Mouse (Mus musculus) hematopoietic multipotent progenitor cell, adult 10-12 weeks (in vitro differentiated cells): ENCODE data around the gene Ctdnep1. TPM values are rescaled to one million over a fixed set of nuclear protein-coding genes. Genes with fewer than 3 reads are reported as not detected.

Experiments
- polyA plus RNA-seq: library from polyadenylated mRNA; stranded (reverse); fragments of >175 nt; gene quantifications from 2 replicates; pipeline ENCODE4 v1.2.3, GENCODE M21; 2012; ENCODE audit warnings: low replicate concordance

Gene Ctdnep1
- polyA plus RNA-seq, result 123 and 255 TPM in 2 replicates

GRCm38 (mm10) chr11:69981141-69981762, at the start of gene Ctdnep1:
Gene Ctdnep1, plus strand, starts transcription at chr11:69981156.

DNA sequence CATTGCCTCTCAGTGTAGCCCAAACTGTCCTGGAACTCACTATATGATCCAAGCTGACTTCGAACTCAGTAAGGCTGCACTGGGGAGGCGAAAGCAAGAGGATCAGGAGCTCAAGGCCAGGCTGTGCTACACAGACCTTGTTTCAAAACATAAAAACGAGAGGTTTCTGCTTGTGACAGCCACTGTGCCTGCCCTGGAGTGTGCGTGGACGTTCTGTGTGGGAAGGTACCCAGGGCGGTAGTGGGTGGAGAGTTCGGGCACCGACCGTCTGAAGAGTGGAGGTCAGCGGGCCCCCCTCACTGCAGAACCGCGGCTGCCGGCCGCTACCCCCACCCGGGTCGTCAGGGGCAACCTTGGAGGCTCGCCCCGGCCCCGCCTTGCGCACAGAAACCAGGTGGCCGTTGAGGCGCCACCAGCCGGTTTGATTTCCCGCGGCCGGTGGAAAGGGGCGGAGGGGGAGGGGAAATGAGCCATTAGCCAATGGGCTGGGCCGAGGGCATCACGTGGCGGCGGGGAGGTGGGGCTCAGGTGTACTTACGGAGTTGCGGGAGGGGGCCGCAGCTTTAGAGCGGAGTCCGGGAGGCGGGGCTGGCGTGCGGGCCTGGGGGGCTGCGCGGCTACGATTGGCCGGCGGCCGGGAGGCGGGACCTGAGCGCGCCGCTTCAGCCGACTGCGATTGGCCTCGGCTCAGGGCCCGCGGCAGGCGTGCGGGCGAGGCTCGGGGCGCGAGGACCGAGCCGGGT, 45.6 kb upstream of the Ctdnep1 start, which contains the start of gene Ybx2:
Gene Ybx2 (plus strand): TSS at position 660 of the 743 bp plus-strand sequence.

GRCm38 (mm10) chr11:69948066-69948762, 32.7 kb upstream of the Ctdnep1 start, which contains the start of gene Slc2a4:
Gene Slc2a4, minus strand, starts transcription at chr11:69948188.

DNA sequence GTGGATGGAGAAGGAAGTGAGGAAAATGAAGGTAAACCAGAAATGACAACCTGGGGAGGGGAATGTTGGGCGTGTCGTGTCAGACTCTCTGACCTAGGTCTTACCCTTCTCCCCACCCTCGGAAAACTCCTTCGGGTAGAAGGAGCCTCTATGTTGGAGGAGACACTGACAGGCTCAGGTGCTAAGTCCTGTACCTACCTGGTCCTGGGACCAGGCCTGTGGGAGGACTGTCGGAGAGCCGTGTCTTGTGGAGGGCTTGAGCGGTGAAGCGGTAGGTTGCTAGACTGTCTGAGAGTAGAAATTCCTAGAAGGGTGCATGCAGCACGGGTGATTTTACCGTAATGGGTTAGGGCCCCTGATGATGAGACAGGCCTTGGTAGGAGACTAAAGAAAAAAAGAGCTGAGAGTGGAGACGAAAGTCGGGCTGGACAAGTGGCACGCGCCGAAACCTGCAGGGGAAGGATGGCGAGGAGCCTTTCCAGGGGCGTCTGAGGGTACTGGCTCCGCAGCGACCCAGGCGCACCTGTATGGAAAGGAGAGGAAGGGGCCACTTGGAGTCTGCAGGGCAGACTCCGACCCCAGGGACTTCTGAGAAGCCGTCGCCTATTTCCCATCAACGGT, 16.2 kb upstream of the Ctdnep1 start, which contains the start of gene Cldn7:
Gene Cldn7 (plus strand): TSS at position 130 of the 621 bp plus-strand sequence.

GRCm38 (mm10) chr11:69982225-69982624, 1.3 kb downstream of the Ctdnep1 start, which contains the start of gene Elp5:
Gene Elp5, minus strand, starts transcription at chr11:69982517.

GRCm38 (mm10) chr11:69990850-69991691, 10.1 kb downstream of the Ctdnep1 start, which contains the start of gene Gabarap:
Gene Gabarap, plus strand, starts transcription at chr11:69991143.

GRCm38 (mm10) chr11:69995391-69995960, 14.5 kb downstream of the Ctdnep1 start, which contains the start of gene Phf23:
Gene Phf23, plus strand, starts transcription at chr11:69995777.

DNA sequence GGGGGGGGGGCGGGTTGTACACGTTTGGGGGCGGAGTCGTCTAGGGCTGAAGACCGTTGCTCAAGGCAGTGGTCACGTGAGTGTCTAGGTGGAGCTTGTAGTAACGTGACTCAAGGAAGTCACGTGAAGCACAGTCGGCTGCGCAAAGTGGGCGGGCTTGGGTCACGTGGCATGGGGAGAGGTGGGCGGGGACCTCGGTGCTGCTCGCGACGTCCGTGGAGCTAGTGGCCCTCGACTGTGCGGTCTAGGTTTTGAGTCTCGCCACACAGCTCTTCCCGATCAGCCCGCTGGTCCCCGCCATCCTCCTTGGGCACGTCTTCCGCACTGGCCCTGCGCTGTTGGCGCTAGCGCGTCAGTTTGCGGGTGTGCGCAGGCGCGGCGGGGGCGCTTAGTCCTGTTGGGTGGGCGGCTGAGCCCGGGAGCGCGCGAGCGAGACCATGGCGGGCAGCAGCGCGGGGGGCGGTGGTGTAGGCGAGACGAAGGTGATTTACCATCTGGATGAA, 19.5 kb downstream of the Ctdnep1 start, which contains the start of gene Dvl2:
Gene Dvl2 (plus strand): TSS at position 200 of the 503 bp plus-strand sequence.

GRCm38 (mm10) chr11:70014880-70015558, 34.1 kb downstream of the Ctdnep1 start, which contains the start of gene Acadvl:
Gene Acadvl, minus strand, starts transcription at chr11:70015411.

GRCm38 (mm10) chr11:70016669-70017068, 35.7 kb downstream of the Ctdnep1 start, which contains the start of gene Dlg4:
Gene Dlg4, plus strand, starts transcription at chr11:70016942.

Other genes starting within 250 kb of the Ctdnep1 start
- 127 and 149 TPM in 2 replicates for gene Polr2a, start 222.5 kb upstream of the Ctdnep1 start, polyA plus RNA-seq
- gene Slc35g3, start 219.2 kb upstream of the Ctdnep1 start, polyA plus RNA-seq, result not detected in 2 replicates
- 133 and 229 TPM in 2 replicates for gene Zbtb4, start 215.2 kb upstream of the Ctdnep1 start, polyA plus RNA-seq
- 2.3 and 2.5 TPM in 2 replicates for gene Chrnb1, start 185.2 kb upstream of the Ctdnep1 start, polyA plus RNA-seq
- gene Fgf11, start 179.3 kb upstream of the Ctdnep1 start, polyA plus RNA-seq, result 0.86 and 1.1 TPM in 2 replicates
- gene Tmem102, start 175.5 kb upstream of the Ctdnep1 start, polyA plus RNA-seq, result 0.17 and 0.45 TPM in 2 replicates
- gene Gm39566, start 165.9 kb upstream of the Ctdnep1 start, polyA plus RNA-seq, result not detected in 2 replicates
- gene Spem2, start 162.7 kb upstream of the Ctdnep1 start, polyA plus RNA-seq, result not detected in 2 replicates
- gene Spem1, start 159.0 kb upstream of the Ctdnep1 start, polyA plus RNA-seq, result not detected in 2 replicates
- 3.5 and 7.7 TPM in 2 replicates for gene Nlgn2, start 143.4 kb upstream of the Ctdnep1 start, polyA plus RNA-seq
- gene Tmem256, start 142.6 kb upstream of the Ctdnep1 start, polyA plus RNA-seq, result 239 and 507 TPM in 2 replicates
- gene Plscr3, start 134.8 kb upstream of the Ctdnep1 start, polyA plus RNA-seq, result 37.9 and 61.0 TPM in 2 replicates
- 1.7 TPM in 1 of 2 replicates, not detected in the other for gene Tnk1, start 122.4 kb upstream of the Ctdnep1 start, polyA plus RNA-seq
- not detected in 2 replicates for gene Tmem95, start 103.1 kb upstream of the Ctdnep1 start, polyA plus RNA-seq
- 3.0 and 3.7 TPM in 2 replicates for gene Kctd11, start 99.8 kb upstream of the Ctdnep1 start, polyA plus RNA-seq
- gene Acap1, start 85.6 kb upstream of the Ctdnep1 start, polyA plus RNA-seq, result 193 and 275 TPM in 2 replicates
- gene 2810408A11Rik, start 80.2 kb upstream of the Ctdnep1 start, polyA plus RNA-seq, result 1.1 and 1.5 TPM in 2 replicates
- gene Neurl4, start 80.1 kb upstream of the Ctdnep1 start, polyA plus RNA-seq, result 67.4 and 137 TPM in 2 replicates
- 109 and 212 TPM in 2 replicates for gene Gps2, start 67.3 kb upstream of the Ctdnep1 start, polyA plus RNA-seq
- 938 and 1,043 TPM in 2 replicates for gene Eif5a, start 59.2 kb upstream of the Ctdnep1 start, polyA plus RNA-seq
- 0.54 and 2.7 TPM in 2 replicates for gene Ybx2, start 45.4 kb upstream of the Ctdnep1 start, polyA plus RNA-seq
- gene Slc2a4, start 33.0 kb upstream of the Ctdnep1 start, polyA plus RNA-seq, result 15.8 TPM in 1 of 2 replicates, not detected in the other
- 0.27 and 0.88 TPM in 2 replicates for gene Cldn7, start 16.4 kb upstream of the Ctdnep1 start, polyA plus RNA-seq
- 11.9 and 17.1 TPM in 2 replicates for gene Elp5, start 1.4 kb downstream of the Ctdnep1 start, polyA plus RNA-seq
- 344 and 452 TPM in 2 replicates for gene Gabarap, start 10.0 kb downstream of the Ctdnep1 start, polyA plus RNA-seq
- 67.4 and 84.5 TPM in 2 replicates for gene Phf23, start 14.6 kb downstream of the Ctdnep1 start, polyA plus RNA-seq
- 49.3 and 51.4 TPM in 2 replicates for gene Dvl2, start 19.4 kb downstream of the Ctdnep1 start, polyA plus RNA-seq
- 24.5 and 32.0 TPM in 2 replicates for gene Acadvl, start 34.3 kb downstream of the Ctdnep1 start, polyA plus RNA-seq
- gene Dlg4, start 35.8 kb downstream of the Ctdnep1 start, polyA plus RNA-seq, result 12.5 and 18.5 TPM in 2 replicates
- gene Asgr1, start 72.9 kb downstream of the Ctdnep1 start, polyA plus RNA-seq, result not detected in 2 replicates
- 0.13 and 0.17 TPM in 2 replicates for gene Asgr2, start 111.5 kb downstream of the Ctdnep1 start, polyA plus RNA-seq
- gene Mgl2, start 149.2 kb downstream of the Ctdnep1 start, polyA plus RNA-seq, result 0.10 TPM in 1 of 2 replicates, not detected in the other
- gene Clec10a, start 175.0 kb downstream of the Ctdnep1 start, polyA plus RNA-seq, result 1.1 and 2.2 TPM in 2 replicates
- gene Slc16a11, start 231.6 kb downstream of the Ctdnep1 start, polyA plus RNA-seq, result 0.42 and 1.8 TPM in 2 replicates
- gene Slc16a13, start 239.9 kb downstream of the Ctdnep1 start, polyA plus RNA-seq, result 4.8 and 6.9 TPM in 2 replicates
- 1.2 and 1.7 TPM in 2 replicates for gene Bcl6b, start 248.6 kb downstream of the Ctdnep1 start, polyA plus RNA-seq